Mouse (Mus musculus) ES-E14 (cell line): Measurements from ENCODE around the gene Olfr648. TPM values are rescaled to one million over a fixed set of nuclear protein-coding genes. Genes with fewer than 3 reads are reported as not detected.
A peak's percentile ranks its signal among the peaks of the same experiment; 100 is the strongest.

Experiments used
- DNase-seq: peaks from one replicate; pipeline ENCODE4 v3.0.0-alpha.2; 2013; ENCODE audit warnings: low read depth, low spot score
- H3K27ac ChIP-seq: 2 replicates; pipeline ENCODE4 v1.5.1; 2012; ENCODE audit warnings: low read depth, mild to moderate bottlenecking, low read length, moderate library complexity, mixed read lengths; ENCODE audit not compliant: poor library complexity, insufficient read depth, severe bottlenecking
- H3K36me3 ChIP-seq: 2 replicates; pipeline ENCODE4 v1.6.1; 2012; ENCODE audit warnings: mild to moderate bottlenecking, low read length, moderate library complexity, mixed read lengths; ENCODE audit not compliant: control insufficient read depth, poor library complexity, insufficient read depth, severe bottlenecking
- H3K4me1 ChIP-seq, 2 experiments: fragments of 150-350 bp in 1 of 2; sonication (generic) in 1 of 2; 2 replicates each; pipeline ENCODE4 v1.6.1; 2012; ENCODE audit warnings: low read length in 2 of 2, mild to moderate bottlenecking in 1 of 2, mixed read lengths in 1 of 2; ENCODE audit not compliant: control insufficient read depth in 2 of 2, insufficient read depth in 2 of 2, poor library complexity in 1 of 2
- H3K4me3 ChIP-seq, 2 experiments: fragments of 150-350 bp in 1 of 2; sonication (generic) in 1 of 2; 2 replicates each; pipeline ENCODE4 v1.5.1; 2012; ENCODE audit warnings: low read length in 2 of 2, low read depth in 1 of 2, mild to moderate bottlenecking in 1 of 2, mixed read lengths in 1 of 2; ENCODE audit not compliant: insufficient read depth in 1 of 2, poor library complexity in 1 of 2, severe bottlenecking in 1 of 2
- H3K9ac ChIP-seq: 2 replicates; pipeline ENCODE4 v1.6.1; 2012; ENCODE audit warnings: low read depth, mild to moderate bottlenecking, low read length, mixed read lengths; ENCODE audit not compliant: poor library complexity, insufficient read depth, severe bottlenecking
- H3K9me3 ChIP-seq: fragments of 150-350 bp; sonication (generic); 2 replicates; pipeline ENCODE4 v1.6.1; 2012; ENCODE audit warnings: low read depth, mild to moderate bottlenecking, low read length; ENCODE audit not compliant: control insufficient read depth, insufficient read depth
- CHD2 ChIP-seq: IDR thresholded peaks from 2 replicates; pipeline ENCODE4 v1.6.1; 2014; ENCODE audit warnings: mild to moderate bottlenecking, low read depth, low read length, inconsistent platforms
- HCFC1 ChIP-seq: IDR thresholded peaks from 2 replicates; pipeline ENCODE4 v1.6.1; 2012; ENCODE audit warnings: low read length, inconsistent platforms, borderline replicate concordance; ENCODE audit not compliant: insufficient read depth
- MAFK ChIP-seq: IDR thresholded peaks from 2 replicates; pipeline ENCODE4 v1.6.1; 2014; ENCODE audit warnings: mild to moderate bottlenecking, low read depth, low read length, inconsistent platforms; ENCODE audit not compliant: insufficient read depth
- ZC3H11A ChIP-seq: IDR thresholded peaks from 2 replicates; pipeline ENCODE4 v1.6.1; 2012; ENCODE audit warnings: low read depth, mild to moderate bottlenecking, inconsistent platforms, low read length, borderline replicate concordance
- ZNF384 ChIP-seq: IDR thresholded peaks from 2 replicates; pipeline ENCODE4 v1.6.1; 2012; ENCODE audit warnings: low read depth, low read length, inconsistent platforms
- in situ Hi-C, 2 experiments: fragments of 600-800 bp; cut with MboI; formaldehyde crosslinking; loops; one replicate each; pipeline ENCODE4 v1.15.1; 2025; ENCODE audit warnings: low sequenced_read_pairs in 2 of 2, inconsistent platforms in 1 of 2; ENCODE audit not compliant: unreplicated experiment in 2 of 2
- total RNA-seq: library from RNA; depleted of rRNA; stranded (reverse); fragments of 300-350 nt; gene quantifications from 2 replicates; pipeline ENCODE4 v1.2.3, GENCODE M21; 2012; rRNA removed

Olfr648 gene
- total RNA-seq, 1 experiment = 0.04 TPM

DNA sequence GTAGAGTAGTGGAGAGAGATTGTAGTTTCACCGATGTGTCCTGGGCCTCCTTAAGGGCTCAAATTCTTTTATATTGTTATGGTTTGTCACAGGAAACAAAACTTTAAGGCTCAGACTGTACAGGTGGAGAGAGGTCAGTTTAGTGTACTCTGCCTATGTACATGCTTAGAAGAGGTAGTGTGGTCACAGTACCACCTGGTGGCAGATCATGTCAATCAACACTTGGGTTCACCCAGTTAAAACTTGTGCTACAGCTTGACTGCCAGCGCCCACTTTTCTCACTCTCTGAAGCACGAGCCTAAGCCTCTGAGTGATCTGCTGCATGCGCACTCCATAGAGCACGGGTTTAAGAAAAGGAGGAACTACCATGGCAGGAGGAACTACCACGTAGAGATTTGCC is 16.1 kb downstream of the Olfr648 start:
- no peak for DNase-seq
- no peaks in the 10 kb centered on the region for H3K36me3 ChIP-seq
- H3K9me3 ChIP-seq = no peaks in the 10 kb centered on the region
- H3K4me1 ChIP-seq = no peaks in the 10 kb centered on the region
- no peak overlapping the region for H3K9ac ChIP-seq
- no peak for TF ChIP-seq ZNF384
- TF ChIP-seq ZC3H11A = 0 out of 2 replicates have a peak, but pooled peaks have one; percentile 6
- no peak overlapping the region for H3K4me3 ChIP-seq
- in situ Hi-C loops = no loop called here
- no peak overlapping the region for H3K27ac ChIP-seq

DNA sequence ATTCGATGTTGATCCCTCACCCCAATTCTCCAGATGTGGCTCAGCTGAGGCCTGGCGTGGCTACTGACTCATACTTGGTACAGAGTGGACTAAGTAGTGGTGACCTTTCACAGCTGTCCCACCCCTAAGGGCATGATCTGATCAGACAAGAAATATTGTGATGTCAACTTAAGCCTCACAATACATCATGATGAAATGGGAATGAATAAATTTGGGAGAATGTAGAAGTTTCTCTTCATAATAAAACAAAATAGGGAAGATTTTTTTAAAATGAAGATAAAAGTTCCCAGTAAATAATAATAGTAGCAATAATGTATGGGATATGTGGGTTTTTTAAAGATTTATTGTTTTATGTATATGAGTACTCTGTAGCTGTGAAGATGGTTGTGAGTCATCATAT is 32.7 kb downstream of the Olfr648 start, which contains the start of gene Ubqlnl:
TSS of gene Ubqlnl (minus strand) at position 101 of the 400 bp plus-strand sequence.
- no peak for TF ChIP-seq MAFK
- no peak for TF ChIP-seq HCFC1
- TF ChIP-seq CHD2 = no peak
- no peak for TF ChIP-seq ZC3H11A
- no peak for TF ChIP-seq ZNF384
- no peaks in the 10 kb centered on the region for H3K9me3 ChIP-seq
- H3K4me1 ChIP-seq = no peaks in the 10 kb centered on the region
- no peaks in the 10 kb centered on the region for H3K36me3 ChIP-seq
- in situ Hi-C loops = no loop called here
- no peak within 1 kb of the TSS for H3K27ac ChIP-seq
- H3K9ac ChIP-seq = no peak within 1 kb of the TSS
- no peak for DNase-seq
- no peak within 1 kb of the TSS for H3K4me3 ChIP-seq

GRCm38 (mm10) chr7:104143179-104143578 is 40.0 kb downstream of the Olfr648 start, which contains the start of gene Ubqln3:
Gene Ubqln3, minus strand, starts transcription at chr7:104143279.
- in situ Hi-C loops = no loop called here
- Histone ChIP-seq H3K4me3 (no peak within 1 kb of the TSS), H3K27ac (no peak within 1 kb of the TSS), H3K9me3 (no peaks in the 10 kb centered on the region), H3K36me3 (no peaks in the 10 kb centered on the region), H3K4me1 (no peaks in the 10 kb centered on the region), H3K9ac (no peak within 1 kb of the TSS)
- no peak for DNase-seq
- TF ChIP-seq ZC3H11A = no peak
- no peak for TF ChIP-seq ZNF384
- TF ChIP-seq CHD2 = no peak
- TF ChIP-seq MAFK = no peak
- no peak for TF ChIP-seq HCFC1

- no peak for DNase-seq
- TF ChIP-seq ZC3H11A (no peak), CHD2 (no peak)
- Histone ChIP-seq H3K27ac (no peak within 1 kb of the TSS), H3K36me3 (no peaks in the 10 kb centered on the region), H3K9me3 (no peaks in the 10 kb centered on the region), H3K4me3 (no peak within 1 kb of the TSS), H3K4me1 (no peaks in the 10 kb centered on the region), H3K9ac (no peak within 1 kb of the TSS)
- in situ Hi-C loops = no loop called here
Observed at GRCm38 (mm10) chr7:104137305-104137704, 45.9 kb downstream of the Olfr648 start, which contains the start of gene Olfr643. Gene Olfr643, minus strand, starts transcription at chr7:104137405.

DNA sequence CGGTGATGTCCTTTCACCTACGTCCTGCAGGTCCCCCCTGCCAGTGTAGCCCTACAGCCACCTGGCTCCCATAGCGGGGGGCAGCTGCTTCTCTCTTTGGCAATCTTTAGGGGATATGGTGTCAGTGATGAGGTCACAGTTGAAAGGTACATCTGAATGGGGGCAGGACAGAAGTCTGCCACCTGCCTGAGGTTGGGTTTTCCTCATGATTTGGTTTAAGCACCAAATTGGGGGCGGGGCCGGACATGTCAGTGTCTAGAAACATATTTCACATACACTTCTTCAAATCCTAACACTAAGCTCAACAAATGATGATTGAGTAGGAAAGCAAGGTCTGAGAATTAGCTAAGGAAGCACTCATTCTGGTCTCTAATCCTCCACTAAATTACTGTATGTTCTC is 53.5 kb downstream of the Olfr648 start, which contains the start of gene Ubqln5:
TSS of gene Ubqln5 (minus strand) at position 101 of the 400 bp plus-strand sequence.
- no peak for DNase-seq
- no peaks in the 10 kb centered on the region for H3K4me1 ChIP-seq
- no peak for TF ChIP-seq MAFK
- no peak for TF ChIP-seq ZC3H11A
- no peak for TF ChIP-seq HCFC1
- no peak for TF ChIP-seq ZNF384
- TF ChIP-seq CHD2 = no peak
- no peak within 1 kb of the TSS for H3K27ac ChIP-seq
- in situ Hi-C loops = no loop called here
- H3K36me3 ChIP-seq = no peaks in the 10 kb centered on the region
- H3K9me3 ChIP-seq = no peaks in the 10 kb centered on the region
- H3K9ac ChIP-seq = no peak within 1 kb of the TSS
- no peak within 1 kb of the TSS for H3K4me3 ChIP-seq

Other genes with a start within 250 kb of the Olfr648 start
- not detected in 2 replicates for gene Olfr632, start 249.0 kb downstream of the Olfr648 start, total RNA-seq
- gene Olfr633, start 239.0 kb downstream of the Olfr648 start, total RNA-seq = not detected in 2 replicates
- gene Olfr635, start 212.2 kb downstream of the Olfr648 start, total RNA-seq = not detected in 2 replicates
- gene Olfr638, start 184.6 kb downstream of the Olfr648 start, total RNA-seq = not detected in 2 replicates
- 0.42 and 0.45 TPM in 2 replicates for gene Olfr639, start 166.1 kb downstream of the Olfr648 start, total RNA-seq
- not detected in 2 replicates for gene Olfr640, start 157.8 kb downstream of the Olfr648 start, total RNA-seq
- gene Olfr641, start 147.9 kb downstream of the Olfr648 start, total RNA-seq = not detected in 2 replicates
- gene Olfr642, start 130.7 kb downstream of the Olfr648 start, total RNA-seq = not detected in 2 replicates
- not detected in 2 replicates for gene 4930516K23Rik, start 121.9 kb downstream of the Olfr648 start, total RNA-seq
- not detected in 2 replicates for gene Olfr644, start 111.5 kb downstream of the Olfr648 start, total RNA-seq
- gene Olfr645, start 97.9 kb downstream of the Olfr648 start, total RNA-seq = not detected in 2 replicates
- not detected in 2 replicates for gene Olfr646, start 78.5 kb downstream of the Olfr648 start, total RNA-seq
- not detected in 2 replicates for gene Ubqln5, start 53.6 kb downstream of the Olfr648 start, total RNA-seq
- not detected in 2 replicates for gene Olfr643, start 46.0 kb downstream of the Olfr648 start, total RNA-seq
- not detected in 2 replicates for gene Ubqln3, start 40.1 kb downstream of the Olfr648 start, total RNA-seq
- gene Ubqlnl, start 32.8 kb downstream of the Olfr648 start, total RNA-seq = not detected in 2 replicates
- gene Olfm5, start 18.6 kb downstream of the Olfr648 start, total RNA-seq = not detected in 2 replicates
- gene Olfr649, start 12.6 kb upstream of the Olfr648 start, total RNA-seq = not detected in 2 replicates
- gene Trim6, start 35.4 kb upstream of the Olfr648 start, total RNA-seq = 73.9 and 86.1 TPM in 2 replicates
- gene Trim34a, start 61.1 kb upstream of the Olfr648 start, total RNA-seq = 1.3 and 1.6 TPM in 2 replicates
- not detected in 2 replicates for gene Trim5, start 104.7 kb upstream of the Olfr648 start, total RNA-seq
- gene Trim12a, start 132.1 kb upstream of the Olfr648 start, total RNA-seq = not detected in 2 replicates
- gene Trim34b, start 146.1 kb upstream of the Olfr648 start, total RNA-seq = 0.94 and 1.0 TPM in 2 replicates
- 2.5 and 2.9 TPM in 2 replicates for gene Trim12c, start 170.0 kb upstream of the Olfr648 start, total RNA-seq
- not detected in 2 replicates for gene Trim30b, start 186.5 kb upstream of the Olfr648 start, total RNA-seq
- gene Trim30c, start 217.4 kb upstream of the Olfr648 start, total RNA-seq = not detected in 2 replicates